Comparison of ENCODE assay signal across 11 mouse cellular contexts in the genomic region with DNA sequence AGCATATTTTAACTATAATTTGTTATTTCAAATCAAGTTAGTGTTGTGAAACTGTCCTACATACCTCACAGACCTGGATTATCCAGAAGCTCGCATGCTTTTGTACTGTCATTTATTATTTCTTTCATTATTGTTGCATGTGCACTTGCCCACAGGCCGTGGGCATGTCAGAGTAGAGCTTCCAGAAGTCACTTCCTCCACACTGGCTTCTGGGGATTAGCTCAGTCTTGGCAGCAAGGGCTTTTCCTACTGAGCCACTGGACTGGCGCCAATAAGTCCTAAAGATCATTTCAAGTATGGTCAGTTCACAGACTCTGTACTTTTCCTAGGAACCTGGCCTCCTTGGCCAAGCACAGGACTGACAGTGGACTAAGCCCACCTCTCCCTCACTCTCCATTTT. TPM values are rescaled to one million over a fixed set of nuclear protein-coding genes. Genes with fewer than 3 reads are reported as not detected.
DNase-seq lines count a peak whose midpoint lies in the region; ATAC-seq and TF ChIP-seq lines count a peak whose summit lies in the region.
"Had no signal": no experiment of that assay in that cellular context is flagged by ENCODE, and none has a peak within 500 bp of the region (broad histone marks: within the 10 kb centered on the region; RNA-seq: fewer than 3 reads in every experiment).

No protein-coding gene starts in this region.

- H3K4me2 ChIP-seq in hindbrain, postnatal 0 days (ENCODE audit: low read depth, low read length): no peak overlapping the region
- H3K4me2 ChIP-seq in liver, embryonic 12.5 days: no peak overlapping the region
- H3K4me2 ChIP-seq: lung, embryonic 15.5 days had no signal

- no peak for ATAC-seq in hindbrain, postnatal 0 days
- no peak for ATAC-seq in liver, embryonic 12.5 days
- ATAC-seq: intestine, postnatal 0 days had no signal

- H3K4me3 ChIP-seq in hindbrain, postnatal 0 days (ENCODE audit: low read length): no peak overlapping the region
- H3K4me3 ChIP-seq in hindbrain, embryonic 10.5 days: no peak overlapping the region
- no peak overlapping the region for H3K4me3 ChIP-seq in liver, embryonic 12.5 days
- H3K4me3 ChIP-seq: lung, embryonic 15.5 days had no signal

- no peak overlapping the region for H3K9ac ChIP-seq in hindbrain, postnatal 0 days (replicated peaks; ENCODE audit: low read length)
- H3K9ac ChIP-seq in liver, embryonic 12.5 days: no peak overlapping the region
- H3K9ac ChIP-seq: lung, embryonic 15.5 days had no signal

- 61% methylated on average over 3 of the region's 3 CpGs for WGBS in hindbrain, postnatal 0 days
- WGBS in hindbrain, embryonic 10.5 days: 81% methylated on average over 3 of the region's 3 CpGs
- 58% methylated on average over 3 of the region's 3 CpGs for WGBS in liver, embryonic 12.5 days (ENCODE audit: insufficient replicate concordance)

- H3K4me1 ChIP-seq in hindbrain, postnatal 0 days (ENCODE audit: insufficient read depth, low read length): no peaks in the 10 kb centered on the region
- no peaks in the 10 kb centered on the region for H3K4me1 ChIP-seq in hindbrain, embryonic 10.5 days (replicated peaks)
- H3K4me1 ChIP-seq in liver, embryonic 12.5 days: no peaks in the 10 kb centered on the region
- H3K4me1 ChIP-seq: lung, embryonic 15.5 days had no signal

- no peak overlapping the region for H3K27ac ChIP-seq in hindbrain, postnatal 0 days
- H3K27ac ChIP-seq in hindbrain, embryonic 10.5 days: no peak overlapping the region
- H3K27ac ChIP-seq in liver, embryonic 12.5 days: no peak overlapping the region
- H3K27ac ChIP-seq: lung, embryonic 15.5 days had no signal

- H3K36me3 ChIP-seq in hindbrain, postnatal 0 days (ENCODE audit: insufficient read depth, low read length): no peaks in the 10 kb centered on the region
- H3K36me3 ChIP-seq in hindbrain, embryonic 10.5 days: no peaks in the 10 kb centered on the region
- H3K36me3 ChIP-seq in liver, embryonic 12.5 days: no peaks in the 10 kb centered on the region
- H3K36me3 ChIP-seq: lung, embryonic 15.5 days had no signal

- no peaks in the 10 kb centered on the region for H3K27me3 ChIP-seq in hindbrain, postnatal 0 days (ENCODE audit: insufficient read depth, low read length)
- H3K27me3 ChIP-seq in hindbrain, embryonic 10.5 days (ENCODE audit: insufficient read depth, poor library complexity, severe bottlenecking): no peaks in the 10 kb centered on the region
- H3K27me3 ChIP-seq in liver, embryonic 12.5 days (replicated peaks): no peaks in the 10 kb centered on the region
- H3K27me3 ChIP-seq: lung, embryonic 15.5 days had no signal

- DNase-seq in adrenal gland, postnatal 14 days: peak; percentile 32
- no peak for DNase-seq in adrenal gland, adult 8-10 months
- DNase-seq in hindbrain, postnatal 0 days (ENCODE audit: low spot score): peak; percentile 50
- no peak for DNase-seq in hindbrain, embryonic 10.5 days (ENCODE audit: low spot score)
- DNase-seq in adipocyte (ENCODE audit: low spot score): peak; percentile 94
- peak; percentile 34 to 35 for DNase-seq in kidney, postnatal 4 days
- no peak for DNase-seq in layer of hippocampus, adult 11-12 months (ENCODE audit: low spot score)
- DNase-seq: B cell, adult 2 months had no signal

- no peaks in the 10 kb centered on the region for H3K9me3 ChIP-seq in hindbrain, postnatal 0 days (ENCODE audit: low read length)
- no peaks in the 10 kb centered on the region for H3K9me3 ChIP-seq in hindbrain, embryonic 10.5 days
- no peaks in the 10 kb centered on the region for H3K9me3 ChIP-seq in liver, embryonic 12.5 days (replicated peaks)
- H3K9me3 ChIP-seq: lung, embryonic 15.5 days had no signal

- no peak for TF ChIP-seq CTCF in hindbrain, postnatal 0 days (IDR thresholded peaks at IDR 0.05; ENCODE audit: low read depth)

RNA-seq across cellular contexts. Expression of a gene that starts 25.1 kb away (rescaled TPM):
- 44.8 and 50.4 TPM in 2 replicates for total RNA-seq in adrenal gland, postnatal 14 days (2021)
- 10 to 100 TPM; 47.2 to 56.6 (median 48.7) TPM for total RNA-seq in adrenal gland, adult 8-10 months (2022)
- total RNA-seq in hindbrain, postnatal 0 days (2014; rRNA removed): 8.2 and 8.8 TPM in 2 replicates
- 16.3 and 16.5 TPM in 2 replicates for polyA plus RNA-seq in hindbrain, postnatal 0 days (2015; fragmentation: Nextera tagmentation; extraction: Ambion mirVana)
- 16.9 and 26.2 TPM in 2 replicates for polyA plus RNA-seq in hindbrain, embryonic 10.5 days (2016; fragmentation: Nextera tagmentation; extraction: Ambion mirVana)
- polyA plus RNA-seq in liver, embryonic 12.5 days (2016; fragmentation: Nextera tagmentation; extraction: Ambion mirVana): 22.2 TPM in 2 replicates

Comparison
In these comparisons a context has a peak if more than half of its experiments do, and no peak if none do; other contexts are left out.
1. DNase-seq: peak in adrenal gland, postnatal 14 days (single experiment), hindbrain, postnatal 0 days (single experiment), adipocyte (single experiment) and kidney, postnatal 4 days (2 of 2); none in adrenal gland, adult 8-10 months (single experiment), hindbrain, embryonic 10.5 days (single experiment) and layer of hippocampus, adult 11-12 months (single experiment).